Mouse (Mus musculus) stomach, postnatal 0 days (tissue): ENCODE results near the gene Epas1.

ENCODE experiments used
- CTCF ChIP-seq: IDR thresholded peaks from 2 replicates; pipeline ENCODE4 v1.5.1; 2016; ENCODE audit warnings: antibody characterized with exemption, low read depth, mild to moderate bottlenecking, moderate library complexity
- EP300 ChIP-seq: optimal IDR thresholded peaks from 2 replicates; pipeline ENCODE3; 2016; ENCODE audit warnings: antibody characterized with exemption

DNA sequence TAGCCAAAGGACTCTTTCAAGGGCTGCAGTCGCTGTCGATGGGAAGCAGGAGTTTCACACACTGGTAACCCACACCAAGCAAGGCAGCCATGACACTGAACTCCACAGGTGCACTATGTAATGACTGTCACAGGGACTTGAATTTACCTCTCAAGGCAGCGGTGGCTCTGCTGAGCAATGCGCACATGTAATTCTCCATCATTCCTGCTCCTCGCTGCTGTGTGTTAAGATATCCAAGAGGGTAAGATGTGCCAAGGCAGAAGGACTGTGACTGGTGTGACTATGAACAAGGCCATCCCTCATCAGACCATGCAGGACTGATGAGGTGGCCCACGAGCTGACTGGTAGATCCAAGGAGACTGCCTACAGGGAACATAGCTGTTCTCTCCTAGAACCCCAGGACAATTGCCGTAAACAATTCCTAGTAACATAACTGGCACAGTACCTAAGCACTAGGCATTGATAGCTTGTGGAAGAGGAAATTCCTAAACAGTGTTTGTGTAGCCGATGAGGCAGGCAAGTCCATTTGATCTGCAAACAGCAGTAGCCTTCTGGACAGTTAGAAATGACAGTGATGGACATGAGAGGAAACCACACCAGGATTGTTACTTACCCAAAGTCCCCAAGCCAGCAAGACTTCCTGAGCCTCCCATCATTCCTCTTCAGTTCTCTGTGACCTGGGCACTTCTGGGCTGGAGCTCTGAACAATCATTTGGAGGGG lies 68.7 kb downstream of the Epas1 start:
- TF ChIP-seq EP300 (no peak), CTCF (no peak)
